Mouse (Mus musculus) liver (tissue): ENCODE data around the gene Rdh12.

Experiments
- DNase-seq: peaks from one replicate; pipeline ENCODE4 v3.0.0-alpha.2; 2020; ENCODE audit warnings: mixed read lengths

Gene Rdh12

GRCm38 (mm10) chr12:79253294-79254053 is 44.8 kb downstream of the Rdh12 start:
- no peak for DNase-seq

GRCm38 (mm10) chr12:79254975-79255374 is 46.3 kb downstream of the Rdh12 start:
- no peak for DNase-seq

- DNase-seq, result no peak
Measured at GRCm38 (mm10) chr12:79260154-79260553, 51.4 kb downstream of the Rdh12 start.

- peak; percentile 37 for DNase-seq
Measured at GRCm38 (mm10) chr12:79261035-79261434, 52.3 kb downstream of the Rdh12 start.
